Mouse (Mus musculus): ENCODE measurements around the gene 1190002N15Rik.

DNA sequence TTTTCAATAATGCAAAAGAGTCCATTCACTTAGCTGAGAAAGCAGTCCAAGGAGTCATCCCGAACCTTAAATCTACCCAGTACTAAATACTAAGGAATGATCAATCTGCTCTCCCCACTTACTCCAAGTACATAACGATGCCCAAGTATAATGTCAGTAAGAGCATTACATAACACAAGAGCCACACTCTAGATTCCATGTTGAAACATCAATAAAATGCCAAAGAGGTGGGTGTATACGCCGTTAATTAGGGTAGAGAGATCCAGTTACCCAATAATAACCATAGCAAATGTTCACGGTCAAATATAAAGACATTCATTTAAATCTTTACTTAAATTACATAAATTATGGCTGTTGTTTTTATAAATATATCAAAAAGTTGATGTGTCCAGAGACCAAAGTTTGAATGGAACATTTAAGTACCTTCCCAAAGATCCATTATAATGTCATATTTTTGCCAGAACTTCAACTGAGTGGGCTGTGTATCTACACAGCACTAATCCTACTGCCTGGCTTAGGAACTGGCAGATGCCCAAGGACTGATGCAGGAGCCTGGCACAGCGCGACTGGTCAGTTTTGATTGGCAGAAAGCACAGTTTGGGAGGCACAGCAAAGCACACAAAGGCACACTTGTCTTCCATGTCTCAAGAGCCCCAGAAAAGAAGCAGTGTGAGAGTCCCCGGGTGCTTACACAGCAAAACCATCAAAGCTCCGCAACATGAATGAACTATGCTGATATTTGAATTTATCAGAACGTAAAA, 55.5 kb downstream of the 1190002N15Rik start:
- TF ChIP-seq POLR2A (IDR thresholded peaks at IDR 0.05; ENCODE audit: insufficient read depth, low read depth, low read length) (no peak), CTCF (IDR thresholded peaks at IDR 0.05) (no peak)

Data from heart, adult 2 months (tissue).